Mouse (Mus musculus) sigmoid colon, adult 10 weeks (tissue): ENCODE measurements around the gene Olfr399. TPM values are rescaled to one million over a fixed set of nuclear protein-coding genes. Genes with fewer than 3 reads are reported as not detected.

Experiments used
- polyA plus RNA-seq: library from polyadenylated mRNA; stranded (reverse); fragments of 350-450 nt; fragmentation: Illumina TruSeq; extraction: RNeasy Lipid Tissue Mini Kit (QIAGEN cat#74804); gene quantifications from one replicate; pipeline ENCODE4 v1.2.3, GENCODE M21; 2014; ENCODE audit warnings: low read depth, low replicate concordance

The Olfr399 gene
- not detected for polyA plus RNA-seq

DNA sequence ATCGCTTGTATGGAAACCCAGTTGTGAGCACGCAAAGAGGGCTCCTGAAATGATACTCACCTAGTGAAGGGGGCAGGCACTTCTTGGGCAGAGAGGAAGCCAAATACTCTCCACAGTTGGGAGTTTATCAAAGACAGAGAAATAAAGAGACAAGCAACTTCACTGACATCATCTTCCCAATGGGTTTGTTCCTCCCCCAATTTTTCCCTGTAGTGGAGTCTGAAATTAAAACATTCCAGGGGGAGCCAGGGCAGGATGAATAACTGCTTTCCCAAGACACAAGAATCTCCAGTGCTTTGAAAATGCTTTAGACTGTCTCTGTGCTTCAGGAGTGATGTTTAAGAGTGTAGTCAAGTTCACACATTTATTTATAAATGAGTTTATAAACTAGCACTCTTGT is at the start of gene Olfr399, which contains the start of gene Olfr139:
Gene Olfr399, minus strand, starts transcription at position 165 of the 400 bp plus-strand sequence.
Gene Olfr139, minus strand, starts transcription at position 101 of the 400 bp plus-strand sequence.

DNA sequence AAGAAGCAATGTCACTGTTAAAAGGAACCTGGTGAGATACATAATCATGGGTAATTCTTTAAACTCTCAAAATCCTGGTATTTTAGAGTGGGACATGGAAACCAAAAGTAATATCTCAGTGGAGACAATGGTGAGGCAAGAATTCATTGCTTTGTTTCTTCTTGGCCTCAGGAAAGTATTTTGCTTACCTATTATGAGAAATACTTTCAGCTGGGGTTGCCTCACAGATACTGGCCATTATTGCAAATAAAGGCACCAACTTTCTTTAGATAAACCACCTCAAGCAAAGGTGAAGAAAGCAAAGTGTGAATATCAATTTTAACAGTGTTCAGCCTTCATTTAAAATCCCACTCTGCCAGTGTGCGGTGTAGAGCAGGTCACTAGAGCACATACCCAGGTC is 13.2 kb upstream of the Olfr399 start, which contains the start of gene Zfp616:
Gene Zfp616, plus strand, starts transcription at position 301 of the 400 bp plus-strand sequence.

Other genes starting within 250 kb of the Olfr399 start
- not detected for gene Olfr392, start 239.6 kb downstream of the Olfr399 start, polyA plus RNA-seq
- gene Olfr393, start 205.2 kb downstream of the Olfr399 start, polyA plus RNA-seq, result not detected
- not detected for gene Olfr394, start 165.8 kb downstream of the Olfr399 start, polyA plus RNA-seq
- not detected for gene Olfr395, start 147.3 kb downstream of the Olfr399 start, polyA plus RNA-seq
- not detected for gene Olfr23, start 119.9 kb downstream of the Olfr399 start, polyA plus RNA-seq
- gene Olfr397, start 95.8 kb downstream of the Olfr399 start, polyA plus RNA-seq, result not detected
- not detected for gene Olfr398, start 66.2 kb downstream of the Olfr399 start, polyA plus RNA-seq
- gene Olfr139, start 64 bp downstream of the Olfr399 start, polyA plus RNA-seq, result not detected
- gene Zfp616, start 13.3 kb upstream of the Olfr399 start, polyA plus RNA-seq, result not detected
- gene Olfr401, start 57.1 kb upstream of the Olfr399 start, polyA plus RNA-seq, result not detected
- not detected for gene Olfr402, start 96.9 kb upstream of the Olfr399 start, polyA plus RNA-seq
- not detected for gene Olfr403, start 129.6 kb upstream of the Olfr399 start, polyA plus RNA-seq
- not detected for gene Olfr43, start 154.8 kb upstream of the Olfr399 start, polyA plus RNA-seq
- gene Olfr406, start 203.2 kb upstream of the Olfr399 start, polyA plus RNA-seq, result not detected
- gene Olfr59, start 227.1 kb upstream of the Olfr399 start, polyA plus RNA-seq, result not detected